Mouse (Mus musculus): Measurements from ENCODE around the gene Pex14. TPM values are rescaled to one million over a fixed set of nuclear protein-coding genes. Genes with fewer than 3 reads are reported as not detected.

Gene Pex14
- total RNA-seq (2014; rRNA removed) (35.6 and 43.3 TPM in 2 replicates), polyA plus RNA-seq (2012; rRNA removed) (58.2 and 71.6 TPM in 2 replicates)

DNA sequence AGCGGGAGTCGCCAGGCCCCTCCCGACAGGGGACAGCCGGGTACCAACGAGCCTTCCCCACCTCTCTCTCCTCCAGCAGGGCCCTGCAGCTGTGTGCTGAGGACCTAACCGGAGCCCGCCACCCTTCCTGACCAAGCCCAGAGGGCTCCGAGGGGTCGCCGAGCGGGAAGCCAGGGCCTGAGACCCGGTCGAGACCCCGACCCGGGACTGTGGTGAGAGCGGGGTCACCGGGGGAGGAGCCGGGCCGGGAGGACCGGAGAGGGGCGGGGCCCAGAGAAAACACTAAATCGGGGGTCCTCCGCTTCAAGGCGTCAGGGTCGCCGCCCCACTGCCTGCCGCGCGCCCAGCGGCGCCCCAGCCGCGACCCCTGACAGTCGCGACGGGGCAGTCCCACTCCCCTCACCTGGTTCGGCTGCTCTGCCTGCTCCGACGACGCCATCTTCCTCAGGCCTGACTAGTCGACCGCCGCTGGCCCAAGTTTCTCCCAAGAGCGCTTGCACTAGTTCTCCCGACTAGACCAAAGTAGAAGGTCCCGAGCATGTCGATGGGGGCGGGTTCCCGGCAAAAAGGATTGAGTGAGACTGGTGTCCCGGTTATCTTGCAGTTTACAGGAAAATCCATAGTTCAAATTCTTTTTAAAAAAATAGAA is at the start of gene Pex14:
Gene Pex14 (minus strand): TSS at position 508 of the 649 bp plus-strand sequence.
- no peak for TF ChIP-seq CTCF (IDR thresholded peaks at IDR 0.05; ENCODE audit: low read depth, low read length)
- TF ChIP-seq POLR2A (IDR thresholded peaks at IDR 0.05; ENCODE audit: extremely low read depth, insufficient read depth, low read length), result peak; percentile 62; the same call in 1 of the 2 replicates
- peak within 1 kb of the TSS; percentile 100 for H3K9ac ChIP-seq (ENCODE audit: low read depth, low read length)
- H3K27me3 ChIP-seq (ENCODE audit: control insufficient read depth, insufficient read depth, low read length), result no peaks in the 10 kb centered on the region
- no peaks in the 10 kb centered on the region for H3K36me3 ChIP-seq (ENCODE audit: control insufficient read depth, insufficient read depth, low read length)
- WGBS, result under 1% methylated on average over 50 of the region's 50 CpGs
- peaks cover 16% of the 10 kb centered on the region for H3K4me1 ChIP-seq (ENCODE audit: control insufficient read depth, insufficient read depth, low read length)
- H3K4me3 ChIP-seq (ENCODE audit: insufficient read depth, low read depth, low read length), result peak within 1 kb of the TSS; percentile 100
- H3K79me2 ChIP-seq (ENCODE audit: control insufficient read depth, insufficient read depth, low read length), result peaks cover 20% of the 10 kb centered on the region
- peak within 1 kb of the TSS; percentile 88 for H3K27ac ChIP-seq (replicated peaks; ENCODE audit: insufficient read depth, low read depth, low read length)
- DNase-seq (ENCODE audit: extremely low read depth, low read depth, low spot score), result peak; percentile 80

DNA sequence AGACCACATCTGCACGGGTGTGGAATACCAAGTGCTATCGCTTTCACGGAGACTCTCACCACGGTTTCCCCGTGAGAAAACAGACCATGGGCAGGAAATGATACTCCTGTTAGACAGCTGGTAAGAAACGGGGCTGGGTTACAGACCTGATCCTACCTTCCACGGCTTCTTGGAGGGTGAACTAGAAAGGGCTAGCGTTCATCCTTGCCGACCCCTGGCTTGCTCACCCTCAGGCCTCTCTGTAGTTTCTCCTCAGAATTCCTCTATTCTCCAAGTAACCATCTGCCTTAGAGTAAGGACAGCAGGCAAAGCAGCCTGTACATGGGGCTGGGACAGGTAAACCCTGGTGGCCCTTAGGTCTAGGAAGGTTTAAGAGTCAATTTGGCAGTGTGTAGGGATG is 49.5 kb upstream of the Pex14 start:
- peak overlapping the region; percentile 35 for H3K27ac ChIP-seq (replicated peaks; ENCODE audit: insufficient read depth, low read depth, low read length)
- DNase-seq (ENCODE audit: extremely low read depth, low read depth, low spot score), result no peak
- no peaks in the 10 kb centered on the region for H3K27me3 ChIP-seq (ENCODE audit: control insufficient read depth, insufficient read depth, low read length)
- TF ChIP-seq CTCF (IDR thresholded peaks at IDR 0.05; ENCODE audit: low read depth, low read length) (no peak), POLR2A (IDR thresholded peaks at IDR 0.05; ENCODE audit: extremely low read depth, insufficient read depth, low read length) (no peak)
- WGBS, result 68% methylated on average over 9 of the region's 9 CpGs
- no peak overlapping the region for H3K4me3 ChIP-seq (ENCODE audit: insufficient read depth, low read depth, low read length)
- peaks cover 22% of the 10 kb centered on the region for H3K4me1 ChIP-seq (ENCODE audit: control insufficient read depth, insufficient read depth, low read length)
- H3K36me3 ChIP-seq (ENCODE audit: control insufficient read depth, insufficient read depth, low read length), result peaks cover 3% of the 10 kb centered on the region; the same call in 1 of the 2 replicates
- no peak overlapping the region for H3K9ac ChIP-seq (ENCODE audit: low read depth, low read length)
- no peaks in the 10 kb centered on the region for H3K79me2 ChIP-seq (ENCODE audit: control insufficient read depth, insufficient read depth, low read length)

DNA sequence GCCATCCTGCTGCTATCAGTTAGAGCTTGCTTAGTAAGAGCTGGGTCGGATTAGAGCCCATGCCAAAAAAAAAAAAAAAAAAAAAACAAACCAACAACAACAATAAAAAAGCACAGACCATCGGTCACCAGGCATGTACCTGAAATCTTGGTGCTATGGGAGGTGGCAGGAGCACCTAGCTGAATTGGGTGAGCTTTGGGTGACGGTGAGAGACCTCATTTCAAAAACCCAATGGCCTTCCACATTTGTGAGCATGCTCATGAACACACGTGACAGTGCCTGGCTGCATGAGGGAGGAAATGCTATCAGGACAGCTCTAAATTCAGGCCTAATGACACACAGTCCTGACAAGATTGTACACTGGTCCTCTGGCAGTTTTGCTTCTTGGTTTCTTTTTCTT is 48.4 kb upstream of the Pex14 start:
- no peak for TF ChIP-seq POLR2A (IDR thresholded peaks at IDR 0.05; ENCODE audit: extremely low read depth, insufficient read depth, low read length)
- no peak for TF ChIP-seq CTCF (IDR thresholded peaks at IDR 0.05; ENCODE audit: low read depth, low read length)
- no peak overlapping the region for H3K27ac ChIP-seq (replicated peaks; ENCODE audit: insufficient read depth, low read depth, low read length)
- no peak overlapping the region for H3K4me3 ChIP-seq (ENCODE audit: insufficient read depth, low read depth, low read length)
- no peaks in the 10 kb centered on the region for H3K27me3 ChIP-seq (ENCODE audit: control insufficient read depth, insufficient read depth, low read length)
- H3K36me3 ChIP-seq (ENCODE audit: control insufficient read depth, insufficient read depth, low read length), result no peaks in the 10 kb centered on the region; the same call in 1 of the 2 replicates
- H3K79me2 ChIP-seq (ENCODE audit: control insufficient read depth, insufficient read depth, low read length), result no peaks in the 10 kb centered on the region
- H3K4me1 ChIP-seq (ENCODE audit: control insufficient read depth, insufficient read depth, low read length), result peaks cover 22% of the 10 kb centered on the region
- no peak overlapping the region for H3K9ac ChIP-seq (ENCODE audit: low read depth, low read length)
- DNase-seq (ENCODE audit: extremely low read depth, low read depth, low spot score), result no peak
- WGBS, result 74% methylated on average over 4 of the region's 4 CpGs

DNA sequence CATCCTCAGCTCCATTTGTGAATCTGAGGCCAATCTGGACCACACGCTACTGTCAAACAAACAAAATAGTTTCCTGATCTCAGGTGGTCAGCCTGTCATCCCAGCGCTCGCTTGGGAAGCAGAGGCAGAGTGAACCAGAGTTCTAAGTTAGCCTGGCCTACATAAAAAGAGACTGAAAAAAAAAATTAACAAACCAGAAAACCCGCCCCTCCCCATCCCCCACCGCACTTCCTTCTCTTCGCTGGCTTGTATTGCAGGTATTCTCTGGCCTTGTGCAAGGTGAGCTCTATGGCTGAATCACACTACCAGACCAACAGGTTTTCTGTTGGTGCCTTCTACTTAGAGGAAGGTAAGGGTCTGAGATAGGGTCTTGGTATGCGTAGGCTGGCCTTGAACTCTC is 47.9 kb upstream of the Pex14 start:
- no peak for DNase-seq (ENCODE audit: extremely low read depth, low read depth, low spot score)
- no peak overlapping the region for H3K9ac ChIP-seq (ENCODE audit: low read depth, low read length)
- no peaks in the 10 kb centered on the region; the same call in 1 of the 2 replicates for H3K36me3 ChIP-seq (ENCODE audit: control insufficient read depth, insufficient read depth, low read length)
- peaks cover 22% of the 10 kb centered on the region for H3K4me1 ChIP-seq (ENCODE audit: control insufficient read depth, insufficient read depth, low read length)
- H3K79me2 ChIP-seq (ENCODE audit: control insufficient read depth, insufficient read depth, low read length), result no peaks in the 10 kb centered on the region
- no peak overlapping the region for H3K4me3 ChIP-seq (ENCODE audit: insufficient read depth, low read depth, low read length)
- no peak for TF ChIP-seq CTCF (IDR thresholded peaks at IDR 0.05; ENCODE audit: low read depth, low read length)
- no peak for TF ChIP-seq POLR2A (IDR thresholded peaks at IDR 0.05; ENCODE audit: extremely low read depth, insufficient read depth, low read length)
- H3K27me3 ChIP-seq (ENCODE audit: control insufficient read depth, insufficient read depth, low read length), result no peaks in the 10 kb centered on the region
- WGBS, result 88% methylated on average over 7 of the region's 7 CpGs
- H3K27ac ChIP-seq (replicated peaks; ENCODE audit: insufficient read depth, low read depth, low read length), result no peak overlapping the region

DNA sequence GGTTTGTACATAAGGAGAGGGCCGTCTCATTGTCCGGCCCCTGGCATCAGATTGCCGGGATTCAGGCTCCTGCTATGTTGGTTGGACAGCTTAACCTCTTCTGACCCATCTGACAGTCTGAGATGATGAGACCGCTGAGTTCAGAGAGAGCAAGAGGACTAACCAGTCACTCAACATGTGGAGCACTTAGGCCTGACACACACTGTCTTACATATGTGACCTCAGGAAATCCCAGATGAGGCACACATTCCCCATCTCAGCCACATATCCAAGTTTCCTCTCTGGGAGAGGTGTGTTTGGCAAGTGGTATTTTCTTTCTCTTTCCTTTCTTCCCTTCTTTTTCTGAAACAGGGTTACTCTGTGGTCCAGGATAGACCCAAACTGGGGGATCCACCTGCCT is 45.5 kb upstream of the Pex14 start:
- H3K79me2 ChIP-seq (ENCODE audit: control insufficient read depth, insufficient read depth, low read length), result no peaks in the 10 kb centered on the region
- no peak for DNase-seq (ENCODE audit: extremely low read depth, low read depth, low spot score)
- no peak overlapping the region for H3K4me3 ChIP-seq (ENCODE audit: insufficient read depth, low read depth, low read length)
- no peak overlapping the region for H3K9ac ChIP-seq (ENCODE audit: low read depth, low read length)
- no peaks in the 10 kb centered on the region for H3K27me3 ChIP-seq (ENCODE audit: control insufficient read depth, insufficient read depth, low read length)
- 84% methylated on average over 4 of the region's 4 CpGs for WGBS
- no peaks in the 10 kb centered on the region for H3K36me3 ChIP-seq (ENCODE audit: control insufficient read depth, insufficient read depth, low read length)
- TF ChIP-seq POLR2A (IDR thresholded peaks at IDR 0.05; ENCODE audit: extremely low read depth, insufficient read depth, low read length) (no peak), CTCF (IDR thresholded peaks at IDR 0.05; ENCODE audit: low read depth, low read length) (no peak)
- H3K27ac ChIP-seq (replicated peaks; ENCODE audit: insufficient read depth, low read depth, low read length), result no peak overlapping the region
- H3K4me1 ChIP-seq (ENCODE audit: control insufficient read depth, insufficient read depth, low read length), result peaks cover 15% of the 10 kb centered on the region

DNA sequence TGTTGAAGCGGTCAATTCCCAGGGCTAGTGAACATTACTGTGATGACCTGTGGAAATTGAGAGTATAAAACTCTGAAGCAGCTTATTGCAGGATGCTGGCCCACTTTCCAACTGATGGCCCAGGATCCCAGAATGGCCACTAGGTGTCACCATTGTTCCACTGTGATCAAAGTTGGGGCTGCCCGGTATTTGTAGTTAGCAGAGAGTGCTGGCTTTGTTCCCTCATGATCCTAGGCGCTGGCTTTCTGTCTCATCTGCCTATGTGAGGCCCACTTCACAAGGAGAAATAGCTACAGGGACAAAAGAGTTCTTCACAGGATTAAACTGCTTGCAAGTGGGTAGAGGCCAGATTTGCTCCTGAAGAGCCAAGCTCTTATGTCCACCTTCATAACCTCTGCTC is 44.8 kb upstream of the Pex14 start:
- Histone ChIP-seq H3K4me3 (ENCODE audit: insufficient read depth, low read depth, low read length) (no peak overlapping the region), H3K36me3 (ENCODE audit: control insufficient read depth, insufficient read depth, low read length) (no peaks in the 10 kb centered on the region), H3K79me2 (ENCODE audit: control insufficient read depth, insufficient read depth, low read length) (no peaks in the 10 kb centered on the region), H3K9ac (ENCODE audit: low read depth, low read length) (no peak overlapping the region), H3K27me3 (ENCODE audit: control insufficient read depth, insufficient read depth, low read length) (no peaks in the 10 kb centered on the region), H3K4me1 (ENCODE audit: control insufficient read depth, insufficient read depth, low read length) (peaks cover 10% of the 10 kb centered on the region), H3K27ac (replicated peaks; ENCODE audit: insufficient read depth, low read depth, low read length) (no peak overlapping the region)
- WGBS, result 1% methylated on average over 3 of the region's 3 CpGs
- peak; percentile 63 for DNase-seq (ENCODE audit: extremely low read depth, low read depth, low spot score)
- TF ChIP-seq POLR2A (IDR thresholded peaks at IDR 0.05; ENCODE audit: extremely low read depth, insufficient read depth, low read length), result no peak
- peak; percentile 79 for TF ChIP-seq CTCF (IDR thresholded peaks at IDR 0.05; ENCODE audit: low read depth, low read length)

Data from liver, adult 2 months (tissue).